Mouse (Mus musculus) MEL (cell line): ENCODE measurements around the gene D630003M21Rik. TPM values are rescaled to one million over a fixed set of nuclear protein-coding genes. Genes with fewer than 3 reads are reported as not detected.

Experiments
- DNase-seq: peaks from one replicate; pipeline ENCODE4 v3.0.0; 2011; ENCODE audit warnings: low read depth, low spot score
- H3K27ac ChIP-seq: 2 replicates; pipeline ENCODE4 v1.5.1; 2012; ENCODE audit warnings: low read depth, mild to moderate bottlenecking, control low read depth, low read length, moderate library complexity; ENCODE audit not compliant: control insufficient read depth
- H3K27me3 ChIP-seq, 2 experiments: fragments of 150-350 bp in 1 of 2; sonication (generic) in 1 of 2; 2 replicates each; pipeline ENCODE4 v1.6.1; 2012; ENCODE audit warnings: low read length in 2 of 2, mild to moderate bottlenecking in 2 of 2, improper control_type of control experiment in 1 of 2, moderate library complexity in 1 of 2; ENCODE audit not compliant: insufficient read depth in 2 of 2, control insufficient read depth in 1 of 2
- H3K36me3 ChIP-seq, 2 experiments: 2 replicates each; pipeline ENCODE4 v1.6.1; 2012 to 2014; ENCODE audit warnings: low read length in 2 of 2, improper control_type of control experiment in 1 of 2, inconsistent platforms in 1 of 2, mild to moderate bottlenecking in 1 of 2; ENCODE audit not compliant: insufficient read depth in 2 of 2, control insufficient read depth in 1 of 2
- H3K4me1 ChIP-seq, 2 experiments: fragments of 150-350 bp in 1 of 2; sonication (generic) in 1 of 2; 2 replicates each; pipeline ENCODE4 v1.6.1; 2012; ENCODE audit warnings: low read length in 2 of 2, improper control_type of control experiment in 1 of 2, mild to moderate bottlenecking in 1 of 2; ENCODE audit not compliant: insufficient read depth in 2 of 2, control insufficient read depth in 1 of 2
- H3K4me3 ChIP-seq, 2 experiments: fragments of 150-350 bp in 1 of 2; sonication (generic) in 1 of 2; 2 replicates each; pipeline ENCODE4 v1.5.1; 2012; ENCODE audit warnings: low read depth in 2 of 2, low read length in 2 of 2, mild to moderate bottlenecking in 2 of 2, moderate library complexity in 2 of 2, control low read depth in 1 of 2, improper control_type of control experiment in 1 of 2; ENCODE audit not compliant: control insufficient read depth in 1 of 2, insufficient read depth in 1 of 2
- H3K79me2 ChIP-seq: 2 replicates; pipeline ENCODE4 v1.6.1; 2012; ENCODE audit warnings: mild to moderate bottlenecking, low read length, moderate library complexity; ENCODE audit not compliant: control insufficient read depth, poor library complexity, insufficient read depth
- H3K9ac ChIP-seq: 2 replicates; pipeline ENCODE4 v1.6.1; 2012; ENCODE audit warnings: low read depth, mild to moderate bottlenecking, control low read depth, low read length, moderate library complexity; ENCODE audit not compliant: control insufficient read depth, poor library complexity, severe bottlenecking
- H3K9me3 ChIP-seq: fragments of 150-350 bp; sonication (generic); replicated peaks from 2 replicates; pipeline ENCODE4 v1.6.1; 2012; ENCODE audit warnings: mild to moderate bottlenecking, low read length, improper control_type of control experiment, moderate library complexity; ENCODE audit not compliant: insufficient read depth
- BHLHE40 ChIP-seq: IDR thresholded peaks from 2 replicates; pipeline ENCODE4 v1.6.1; 2012; ENCODE audit warnings: low read depth, mild to moderate bottlenecking, inconsistent platforms, low read length, improper control_type of control experiment, borderline replicate concordance
- CHD2 ChIP-seq: IDR thresholded peaks from 2 replicates; pipeline ENCODE4 v1.6.1; 2011; ENCODE audit warnings: low read length, improper control_type of control experiment
- CTCF ChIP-seq, 3 experiments: IDR thresholded peaks in 2 of 3; conservative IDR thresholded peaks in 1 of 3; 2 replicates each; pipeline ENCODE4 v1.5.1; 2011 to 2012; ENCODE audit warnings: low read length in 3 of 3, low read depth in 2 of 3, mild to moderate bottlenecking in 2 of 3, improper control_type of control experiment in 1 of 3, inconsistent platforms in 1 of 3, mixed read lengths in 1 of 3, moderate library complexity in 1 of 3; ENCODE audit not compliant: control insufficient read depth in 1 of 3, insufficient read depth in 1 of 3, poor library complexity in 1 of 3, severe bottlenecking in 1 of 3
- E2F4 ChIP-seq: IDR thresholded peaks from 2 replicates; pipeline ENCODE4 v1.6.1; 2011; ENCODE audit warnings: low read depth, low read length, improper control_type of control experiment, borderline replicate concordance
- ELF1 ChIP-seq: IDR thresholded peaks from 2 replicates; pipeline ENCODE4 v1.6.1; 2014; ENCODE audit warnings: low read depth, mild to moderate bottlenecking, inconsistent platforms, low read length, improper control_type of control experiment, moderate library complexity
- HCFC1 ChIP-seq: IDR thresholded peaks from 2 replicates; pipeline ENCODE4 v1.6.1; 2012; ENCODE audit warnings: low read depth, mild to moderate bottlenecking, inconsistent platforms, low read length, improper control_type of control experiment, moderate library complexity
- MAX ChIP-seq: IDR thresholded peaks from 2 replicates; pipeline ENCODE4 v1.6.1; 2011; ENCODE audit warnings: low read length, improper control_type of control experiment
- MAZ ChIP-seq: IDR thresholded peaks from 2 replicates; pipeline ENCODE4 v1.6.1; 2012; ENCODE audit warnings: low read depth, mild to moderate bottlenecking, inconsistent platforms, low read length, improper control_type of control experiment
- MYC ChIP-seq: IDR thresholded peaks from 2 replicates; pipeline ENCODE4 v1.6.1; 2011; ENCODE audit warnings: low read depth, mild to moderate bottlenecking, low read length, improper control_type of control experiment, moderate library complexity
- NELFE ChIP-seq: IDR thresholded peaks from 2 replicates; pipeline ENCODE4 v1.6.1; 2011; ENCODE audit warnings: low read depth, low read length, improper control_type of control experiment
- POLR2A ChIP-seq, 2 experiments: IDR thresholded peaks; 2 replicates each; pipeline ENCODE4 v1.6.1; 2011 to 2012; ENCODE audit warnings: low read length in 2 of 2, mild to moderate bottlenecking in 2 of 2, control low read depth in 1 of 2, improper control_type of control experiment in 1 of 2, low read depth in 1 of 2, moderate library complexity in 1 of 2; ENCODE audit not compliant: control insufficient read depth in 1 of 2, insufficient read depth in 1 of 2, poor library complexity in 1 of 2
- POLR2AphosphoS2 ChIP-seq: IDR thresholded peaks from 2 replicates; pipeline ENCODE4 v1.6.1; 2011; ENCODE audit warnings: low read length, improper control_type of control experiment
- POLR2AphosphoS5 ChIP-seq: IDR thresholded peaks from 2 replicates; pipeline ENCODE4 v1.6.1; 2012; ENCODE audit warnings: low read depth, borderline replicate concordance, mild to moderate bottlenecking, inconsistent platforms, low read length, moderate library complexity, mixed read lengths
- RCOR1 ChIP-seq: IDR thresholded peaks from 2 replicates; pipeline ENCODE4 v1.6.1; 2012; ENCODE audit warnings: low read depth, mild to moderate bottlenecking, inconsistent platforms, low read length, improper control_type of control experiment
- SIN3A ChIP-seq: IDR thresholded peaks from 2 replicates; pipeline ENCODE4 v1.6.1; 2012; ENCODE audit warnings: low read length, improper control_type of control experiment, inconsistent platforms
- TAL1 ChIP-seq: IDR thresholded peaks from 2 replicates; pipeline ENCODE4 v1.6.1; 2012; ENCODE audit warnings: mild to moderate bottlenecking, inconsistent platforms, low read length, moderate library complexity, mixed read lengths
- TCF12 ChIP-seq: IDR thresholded peaks from 2 replicates; pipeline ENCODE4 v1.6.1; 2014; ENCODE audit warnings: low read depth, mild to moderate bottlenecking, inconsistent platforms, low read length, improper control_type of control experiment, moderate library complexity
- UBTF ChIP-seq: IDR thresholded peaks from 2 replicates; pipeline ENCODE4 v1.6.1; 2012; ENCODE audit warnings: low read depth, mild to moderate bottlenecking, inconsistent platforms, low read length, improper control_type of control experiment, moderate library complexity, borderline replicate concordance; ENCODE audit not compliant: insufficient read depth
- polyA plus RNA-seq, 2 experiments: library from polyadenylated mRNA; stranded (reverse) in 1 of 2; unstranded in 1 of 2; fragments of >175 nt in 1 of 2; fragments of >200 nt in 1 of 2; gene quantifications; 2 replicates each; pipeline versions ENCODE4 v1.2.1 to v1.2.4; 2012; ENCODE audit warnings: low replicate concordance in 2 of 2, low read depth in 1 of 2; ENCODE audit not compliant: insufficient read length in 2 of 2, insufficient read depth in 1 of 2, missing spikeins in 1 of 2
- total RNA-seq: library from RNA; depleted of rRNA; stranded (reverse); fragments of 300-350 nt; gene quantifications from 2 replicates; pipeline ENCODE4 v1.2.3, GENCODE M21; 2012

Gene D630003M21Rik
- total and polyA plus RNA-seq, 3 experiments, result 0.10 TPM; not detected in 2

GRCm38 (mm10) chr2:158229503-158229892 lies 476 bp upstream of the D630003M21Rik start:
- no peak for DNase-seq
- Histone ChIP-seq H3K36me3 (no peaks in the 10 kb centered on the region), H3K9me3 (no peaks in the 10 kb centered on the region), H3K27ac (no peak overlapping the region), H3K9ac (no peak overlapping the region), H3K79me2 (no peaks in the 10 kb centered on the region), H3K27me3 (peaks cover 0 to 4% of the 10 kb centered on the region in 2 experiments; a peak in 1 of 4 replicates), H3K4me3 (no peak overlapping the region), H3K4me1 (no peaks in the 10 kb centered on the region)
- no peak for TF ChIP-seq TAL1
- TF ChIP-seq POLR2AphosphoS2, result no peak
- TF ChIP-seq MAZ, result no peak
- no peak for TF ChIP-seq MYC
- no peak for TF ChIP-seq POLR2A (IDR thresholded peaks at IDR 0.05; ENCODE audit: control insufficient read depth in 1 of 2, insufficient read depth in 1 of 2, low read depth in 1 of 2, low read length in 2 of 2, poor library complexity in 1 of 2)
- no peak for TF ChIP-seq HCFC1
- TF ChIP-seq E2F4, result no peak
- TF ChIP-seq RCOR1, result no peak
- no peak for TF ChIP-seq ELF1
- TF ChIP-seq CTCF (IDR thresholded peaks at IDR 0.05 in 2 of 3, conservative IDR thresholded peaks at IDR 0.05 in 1 of 3; ENCODE audit: control insufficient read depth in 1 of 3, insufficient read depth in 1 of 3, low read depth in 2 of 3, low read length in 3 of 3, poor library complexity in 1 of 3, severe bottlenecking in 1 of 3), result no peak
- no peak for TF ChIP-seq TCF12
- no peak for TF ChIP-seq BHLHE40
- no peak for TF ChIP-seq POLR2AphosphoS5
- no peak for TF ChIP-seq SIN3A
- TF ChIP-seq UBTF, result no peak
- TF ChIP-seq CHD2, result no peak

- Histone ChIP-seq H3K4me3 (no peak overlapping the region), H3K79me2 (no peaks in the 10 kb centered on the region), H3K4me1 (no peaks in the 10 kb centered on the region), H3K9me3 (no peaks in the 10 kb centered on the region), H3K27me3 (peaks cover 0 to 6% of the 10 kb centered on the region in 2 experiments; a peak in 3 of 4 replicates), H3K9ac (no peak overlapping the region)
- DNase-seq, result no peak
- TF ChIP-seq NELFE (no peak), MAX (no peak), HCFC1 (no peak), CTCF (IDR thresholded peaks at IDR 0.05 in 2 of 3, conservative IDR thresholded peaks at IDR 0.05 in 1 of 3; ENCODE audit: control insufficient read depth in 1 of 3, insufficient read depth in 1 of 3, low read depth in 2 of 3, low read length in 3 of 3, poor library complexity in 1 of 3, severe bottlenecking in 1 of 3) (peak in 1 of 3 experiments; percentile 13; a peak in 1 of 6 replicates)
- TF ChIP-seq, all 39 proteins: peak for 1
- Histone ChIP-seq H3K36me3 (no peaks in the 10 kb centered on the region), H3K27ac (no peak overlapping the region)
These were observed 3.7 kb downstream of the D630003M21Rik start for GRCm38 (mm10) chr2:158225301-158225700.
